ENCODE assay signal across 7 mouse cellular contexts in the genomic region with DNA sequence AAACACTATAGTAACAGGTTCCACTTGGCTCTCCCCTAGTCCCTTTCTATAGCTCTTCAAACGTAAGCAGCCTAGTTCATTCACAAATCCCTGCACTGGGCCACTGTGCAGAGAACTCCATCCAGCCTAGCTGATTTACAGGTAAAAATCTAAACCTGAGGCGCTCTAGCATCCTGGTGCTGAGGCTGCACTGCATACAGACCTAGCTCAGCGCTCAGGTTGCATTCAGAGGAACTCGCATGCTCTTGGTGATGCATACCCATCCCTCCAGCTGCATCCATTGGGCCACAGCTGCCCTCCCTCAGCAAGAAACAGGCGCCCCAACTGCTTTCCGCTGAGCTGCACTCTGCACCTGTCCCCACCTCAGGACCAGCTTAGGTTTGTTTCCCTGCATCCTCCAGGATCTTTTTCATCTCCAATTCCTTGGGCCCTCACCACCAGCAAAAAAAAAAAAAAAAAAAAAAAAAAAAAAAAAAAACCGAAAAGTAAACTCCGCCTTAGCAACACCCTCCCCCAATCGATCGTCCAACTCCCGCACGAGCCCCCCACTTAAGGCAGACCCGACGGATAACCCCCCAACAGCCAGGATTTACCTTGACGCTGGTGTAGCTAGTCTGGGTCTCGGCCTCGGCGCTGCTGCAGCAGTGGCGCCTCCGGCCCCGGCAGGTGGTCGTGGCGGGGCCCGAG. TPM values are rescaled to one million over a fixed set of nuclear protein-coding genes. Genes with fewer than 3 reads are reported as not detected.
A peak's percentile ranks its signal among the peaks of the same experiment; 100 is the strongest.
DNase-seq lines count a peak whose midpoint lies in the region; ATAC-seq and TF ChIP-seq lines count a peak whose summit lies in the region.

No protein-coding gene starts in this region.

- no peaks in the 10 kb centered on the region for H3K36me3 ChIP-seq in liver, adult 2 months (ENCODE audit: control insufficient read depth, insufficient read depth, low read length)
- H3K36me3 ChIP-seq in embryonic facial prominence, embryonic 14.5 days (ENCODE audit: control insufficient read depth, insufficient read depth, low read length) = no peaks in the 10 kb centered on the region
- no peaks in the 10 kb centered on the region for H3K36me3 ChIP-seq in intestine, embryonic 16.5 days (ENCODE audit: control insufficient read depth, insufficient read depth, low read length)
- H3K36me3 ChIP-seq in midbrain, embryonic 12.5 days = no peaks in the 10 kb centered on the region

- H3K79me2 ChIP-seq in liver, adult 2 months (ENCODE audit: control insufficient read depth, insufficient read depth, low read length) = no peaks in the 10 kb centered on the region

- no peak overlapping the region for H3K27ac ChIP-seq in liver, adult 2 months (replicated peaks; ENCODE audit: insufficient read depth, low read depth, low read length)
- H3K27ac ChIP-seq in embryonic facial prominence, embryonic 14.5 days (replicated peaks; ENCODE audit: low read depth, low read length) = no peak overlapping the region
- no peak overlapping the region for H3K27ac ChIP-seq in intestine, embryonic 16.5 days (ENCODE audit: low read length)
- no peak overlapping the region for H3K27ac ChIP-seq in midbrain, embryonic 12.5 days (replicated peaks)

- peak overlapping the region; percentile 75 for H3K9ac ChIP-seq in liver, adult 2 months (ENCODE audit: low read depth, low read length)
- peak overlapping the region; percentile 66 for H3K9ac ChIP-seq in embryonic facial prominence, embryonic 14.5 days (ENCODE audit: low read depth, low read length)
- H3K9ac ChIP-seq in intestine, embryonic 16.5 days (ENCODE audit: low read depth, low read length) = peak overlapping the region; percentile 76
- H3K9ac ChIP-seq in midbrain, embryonic 12.5 days (replicated peaks) = peak overlapping the region; percentile 72

- peak overlapping the region; percentile 40 for H3K4me3 ChIP-seq in liver, adult 2 months (ENCODE audit: insufficient read depth, low read depth, low read length)
- peak overlapping the region; percentile 70 for H3K4me3 ChIP-seq in embryonic facial prominence, embryonic 14.5 days (ENCODE audit: low read depth, low read length)
- H3K4me3 ChIP-seq in intestine, embryonic 16.5 days (ENCODE audit: low read length) = peak overlapping the region; percentile 76
- H3K4me3 ChIP-seq in midbrain, embryonic 12.5 days = peak overlapping the region; percentile 83

- H3K27me3 ChIP-seq in liver, adult 2 months (ENCODE audit: control insufficient read depth, insufficient read depth, low read length) = peaks cover 9% of the 10 kb centered on the region
- H3K27me3 ChIP-seq in embryonic facial prominence, embryonic 14.5 days (replicated peaks; ENCODE audit: control insufficient read depth, insufficient read depth, low read length) = peaks cover 34% of the 10 kb centered on the region
- H3K27me3 ChIP-seq in intestine, embryonic 16.5 days (replicated peaks; ENCODE audit: control insufficient read depth, insufficient read depth, low read length) = peaks cover 13% of the 10 kb centered on the region; the same call in 1 of the 2 replicates
- peaks cover 33% of the 10 kb centered on the region for H3K27me3 ChIP-seq in midbrain, embryonic 12.5 days

- no peak for TF ChIP-seq CTCF in liver, adult 2 months (IDR thresholded peaks at IDR 0.05; ENCODE audit: low read depth, low read length)

- no peaks in the 10 kb centered on the region for H3K4me1 ChIP-seq in liver, adult 2 months (ENCODE audit: control insufficient read depth, insufficient read depth, low read length)
- no peaks in the 10 kb centered on the region for H3K4me1 ChIP-seq in embryonic facial prominence, embryonic 14.5 days (ENCODE audit: control insufficient read depth, insufficient read depth, low read length)
- H3K4me1 ChIP-seq in intestine, embryonic 16.5 days (ENCODE audit: control insufficient read depth, insufficient read depth, low read length) = peaks cover 6% of the 10 kb centered on the region; the same call in 1 of the 2 replicates
- no peaks in the 10 kb centered on the region for H3K4me1 ChIP-seq in midbrain, embryonic 12.5 days

- no peak for DNase-seq in liver, adult 2 months (ENCODE audit: extremely low read depth, low read depth, low spot score)
- DNase-seq in liver = no peak
- DNase-seq in embryonic facial prominence, embryonic 14.5 days (ENCODE audit: low spot score) = no peak
- peak; percentile 3 for DNase-seq in yolk sac, embryonic 10.5 days (ENCODE audit: low spot score)
- DNase-seq in spleen, postnatal 10 days (ENCODE audit: low spot score in 2 of 2) = no peak

- ATAC-seq in embryonic facial prominence, embryonic 14.5 days (ENCODE audit: low read depth) = 0 out of 2 replicates have a peak, but pooled peaks have one; percentile 4
- ATAC-seq in intestine, embryonic 16.5 days = peak; percentile 31; the same call in 1 of the 2 replicates
- ATAC-seq in midbrain, embryonic 12.5 days (ENCODE audit: low FRiP score, low read depth) = no peak

- TF ChIP-seq POLR2A in liver, adult 2 months (IDR thresholded peaks at IDR 0.05; ENCODE audit: extremely low read depth, insufficient read depth, low read length) = no peak

- 10% methylated on average over 24 of the region's 24 CpGs for WGBS in liver, adult 2 months
- 3% methylated on average over 23 of the region's 24 CpGs for WGBS in embryonic facial prominence, embryonic 14.5 days
- 7% methylated on average over 24 of the region's 24 CpGs for WGBS in intestine, embryonic 16.5 days
- 1% methylated on average over 24 of the region's 24 CpGs for WGBS in midbrain, embryonic 12.5 days

- H3K9me3 ChIP-seq in embryonic facial prominence, embryonic 14.5 days (ENCODE audit: control insufficient read depth, low read length) = no peaks in the 10 kb centered on the region
- no peaks in the 10 kb centered on the region for H3K9me3 ChIP-seq in intestine, embryonic 16.5 days (ENCODE audit: control insufficient read depth, low read length)
- H3K9me3 ChIP-seq in midbrain, embryonic 12.5 days = no peaks in the 10 kb centered on the region

- peak overlapping the region; percentile 98 for H3K4me2 ChIP-seq in embryonic facial prominence, embryonic 14.5 days (ENCODE audit: low read depth, low read length)
- H3K4me2 ChIP-seq in intestine, embryonic 16.5 days (ENCODE audit: low read depth, low read length) = peak overlapping the region; percentile 99
- peak overlapping the region; percentile 99 for H3K4me2 ChIP-seq in midbrain, embryonic 12.5 days (replicated peaks)

RNA-seq across cellular contexts. Expression of gene Pde8b, which starts 28.1 kb away (rescaled TPM):
- total RNA-seq in liver, adult 2 months (2014; rRNA removed) = 1.4 and 3.7 TPM in 2 replicates
- polyA plus RNA-seq in liver, adult 2 months (2012; rRNA removed) = 0.50 and 1.5 TPM in 2 replicates
- 4.4 and 4.7 TPM in 2 replicates for polyA plus RNA-seq in embryonic facial prominence, embryonic 14.5 days (2014; fragmentation: Nextera tagmentation; extraction: Ambion mirVana)
- polyA plus RNA-seq in intestine, embryonic 16.5 days (2015; fragmentation: Nextera tagmentation; extraction: Ambion mirVana) = 9.9 and 13.6 TPM in 2 replicates
- polyA plus RNA-seq in midbrain, embryonic 12.5 days (2016; fragmentation: Nextera tagmentation; extraction: Ambion mirVana) = 3.2 and 3.5 TPM in 2 replicates
